Mouse (Mus musculus) hindbrain, embryonic 11.5 days (tissue): Measurements from ENCODE around the gene Lhx8. TPM values are rescaled to one million over a fixed set of nuclear protein-coding genes. Genes with fewer than 3 reads are reported as not detected.

Experiments used
- ATAC-seq: fragments of 200-750 bp; cut with Nextera tagmentation; 2 replicates; pipeline ENCODE4 v1.8.0; 2017; ENCODE audit warnings: mild to moderate bottlenecking, moderate TSS enrichment, moderate library complexity; ENCODE audit not compliant: low FRiP score
- DNase-seq: peaks from one replicate; pipeline ENCODE4 v3.0.0-alpha.2; 2015; ENCODE audit warnings: low spot score
- H3K27ac ChIP-seq: fragments of 300-500 bp; sonication (generic); 2 replicates; pipeline ENCODE4 v1.5.1; 2014; ENCODE audit warnings: mild to moderate bottlenecking, low read depth, low read length
- H3K27me3 ChIP-seq: fragments of 300-500 bp; sonication (generic); 2 replicates; pipeline ENCODE4 v1.6.1; 2014; ENCODE audit warnings: mild to moderate bottlenecking, low read length, moderate library complexity, mixed read lengths; ENCODE audit not compliant: control insufficient read depth, insufficient read depth
- H3K36me3 ChIP-seq: fragments of 300-500 bp; sonication (generic); 2 replicates; pipeline ENCODE4 v1.6.1; 2014; ENCODE audit warnings: mild to moderate bottlenecking, low read length, moderate library complexity, mixed read lengths; ENCODE audit not compliant: control insufficient read depth, insufficient read depth
- H3K4me1 ChIP-seq: fragments of 300-500 bp; sonication (generic); replicated peaks from 2 replicates; pipeline ENCODE4 v1.6.1; 2014; ENCODE audit warnings: low read length, mixed read lengths; ENCODE audit not compliant: control insufficient read depth, insufficient read depth
- H3K4me2 ChIP-seq: fragments of 300-500 bp; sonication (generic); replicated peaks from 2 replicates; pipeline ENCODE4 v1.6.1; 2014; ENCODE audit warnings: mild to moderate bottlenecking, low read depth, low read length
- H3K4me3 ChIP-seq: fragments of 300-500 bp; sonication (generic); 2 replicates; pipeline ENCODE4 v1.5.1; 2014; ENCODE audit warnings: low read depth, low read length
- H3K9ac ChIP-seq: fragments of 300-500 bp; sonication (generic); 2 replicates; pipeline ENCODE4 v1.6.1; 2014; ENCODE audit warnings: low read depth, low read length
- H3K9me3 ChIP-seq: fragments of 300-500 bp; sonication (generic); 2 replicates; pipeline ENCODE4 v1.6.1; 2016; ENCODE audit warnings: low read length; ENCODE audit not compliant: control insufficient read depth
- WGBS: fragments of 180-500 bp; shearing (Covaris S2); extraction: QIAGEN DNeasy Blood & Tissue Kit; methylation state at CpG from one replicate; pipeline ENCODE4 v1.1.7; 2014; 5-methylcytosine and 5-hydroxymethylcytosine counted together
- polyA plus RNA-seq: library from polyadenylated mRNA; unstranded; fragments of >200 nt; fragmentation: Nextera tagmentation; extraction: Ambion mirVana; gene quantifications from 2 replicates; pipeline ENCODE4 v1.2.1, GENCODE M21; 2014

The Lhx8 gene
- polyA plus RNA-seq, 1 experiment from 2014 or later = 1.2 TPM

DNA sequence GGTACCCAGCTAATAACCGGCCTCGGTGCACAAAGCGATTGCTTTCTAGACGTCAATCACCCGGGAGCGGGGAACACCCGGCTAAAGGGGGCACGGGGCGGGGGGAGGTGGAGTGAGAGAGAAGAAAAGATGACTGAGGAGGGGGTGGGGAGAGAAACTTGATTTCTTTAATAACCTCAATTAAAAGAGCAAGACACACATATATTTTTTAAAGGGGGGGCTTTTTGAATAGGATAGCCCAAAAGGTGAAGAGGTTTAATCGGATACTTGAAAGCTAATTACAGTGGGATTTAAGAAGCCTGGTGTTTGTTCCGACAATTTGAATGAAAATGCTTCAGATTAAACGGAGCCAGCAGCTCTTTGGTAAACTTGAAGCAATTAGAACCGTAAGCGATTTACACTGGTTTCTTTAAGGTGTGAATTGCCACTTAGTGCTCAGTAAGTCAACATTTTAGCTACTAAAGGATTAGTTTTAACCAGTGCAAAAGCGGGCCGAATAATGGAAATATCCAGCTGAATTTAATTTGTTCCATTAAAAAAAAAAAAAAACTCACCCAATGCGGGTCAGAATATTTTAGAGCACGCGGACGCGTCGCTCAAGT is 1.6 kb downstream of the Lhx8 start:
- WGBS = 1% methylated on average over 22 of the region's 22 CpGs
- Histone ChIP-seq H3K4me3 (peak overlapping the region; percentile 35), H3K27ac (no peak overlapping the region), H3K27me3 (peaks cover 67% of the 10 kb centered on the region), H3K9ac (no peak overlapping the region), H3K9me3 (no peaks in the 10 kb centered on the region), H3K36me3 (no peaks in the 10 kb centered on the region), H3K4me1 (peaks cover 16% of the 10 kb centered on the region), H3K4me2 (peak overlapping the region; percentile 82)
- ATAC-seq (no peak), DNase-seq (peak; percentile 70)

DNA sequence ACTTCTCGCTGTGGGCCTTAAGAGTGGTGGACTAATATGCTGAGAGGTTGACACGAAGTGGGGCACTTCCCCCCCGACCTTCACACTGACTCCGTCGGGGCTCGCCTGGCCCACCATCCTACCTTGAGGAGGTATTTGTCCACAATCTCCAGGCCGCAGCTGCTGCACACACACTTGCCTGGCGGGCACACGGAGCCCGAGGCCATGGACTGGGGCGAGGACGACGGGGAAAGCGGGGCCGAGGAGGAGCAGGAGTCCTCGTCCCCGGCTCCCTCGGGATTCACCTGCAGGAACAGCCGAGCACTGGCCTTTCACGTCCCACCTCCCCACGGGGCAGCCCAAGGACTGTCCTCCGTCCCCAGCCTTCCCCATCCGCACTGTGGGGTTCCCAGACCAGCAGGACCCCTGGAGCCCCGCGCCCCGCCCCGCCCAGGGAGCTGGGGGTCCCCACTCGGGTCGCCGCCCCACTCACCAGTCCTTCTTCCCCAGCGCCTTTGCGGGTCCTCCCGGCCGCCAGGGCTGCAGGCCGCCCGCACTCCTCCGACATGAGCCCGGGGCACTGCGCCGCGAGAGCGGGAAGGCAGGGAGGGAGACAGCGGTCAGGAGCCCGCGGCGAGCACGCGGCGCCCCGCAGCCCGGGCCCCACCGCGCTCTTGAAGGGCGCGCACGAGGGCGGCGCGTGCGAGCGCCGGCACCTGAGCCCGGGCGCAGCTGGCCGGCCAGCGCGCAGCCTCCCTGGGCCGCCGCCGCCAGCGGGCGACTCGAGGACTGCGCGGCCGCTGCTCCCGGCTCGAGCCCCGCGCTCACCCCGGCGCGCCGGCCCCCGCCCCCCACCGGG is 2.4 kb downstream of the Lhx8 start:
- peak; percentile 87 for ATAC-seq
- Histone ChIP-seq H3K27ac (no peak overlapping the region), H3K4me2 (peak overlapping the region; percentile 82), H3K4me3 (peak overlapping the region; percentile 35), H3K36me3 (no peaks in the 10 kb centered on the region), H3K9ac (peak overlapping the region; percentile 19; the same call in 1 of the 2 replicates), H3K27me3 (peaks cover 67% of the 10 kb centered on the region), H3K9me3 (no peaks in the 10 kb centered on the region), H3K4me1 (peaks cover 16% of the 10 kb centered on the region)
- peak; percentile 81 for DNase-seq
- under 1% methylated on average over 71 of the region's 86 CpGs for WGBS

GRCm38 (mm10) chr3:154327110-154327882 is 3.2 kb downstream of the Lhx8 start:
- Histone ChIP-seq H3K9me3 (no peaks in the 10 kb centered on the region), H3K9ac (no peak overlapping the region), H3K4me2 (no peak overlapping the region), H3K36me3 (no peaks in the 10 kb centered on the region), H3K4me3 (peak overlapping the region; percentile 35), H3K27me3 (peaks cover 61% of the 10 kb centered on the region), H3K27ac (no peak overlapping the region), H3K4me1 (peaks cover 16% of the 10 kb centered on the region)
- no peak for ATAC-seq
- peak; percentile 63 for DNase-seq
- WGBS = 1% methylated on average over 13 of the region's 13 CpGs

DNA sequence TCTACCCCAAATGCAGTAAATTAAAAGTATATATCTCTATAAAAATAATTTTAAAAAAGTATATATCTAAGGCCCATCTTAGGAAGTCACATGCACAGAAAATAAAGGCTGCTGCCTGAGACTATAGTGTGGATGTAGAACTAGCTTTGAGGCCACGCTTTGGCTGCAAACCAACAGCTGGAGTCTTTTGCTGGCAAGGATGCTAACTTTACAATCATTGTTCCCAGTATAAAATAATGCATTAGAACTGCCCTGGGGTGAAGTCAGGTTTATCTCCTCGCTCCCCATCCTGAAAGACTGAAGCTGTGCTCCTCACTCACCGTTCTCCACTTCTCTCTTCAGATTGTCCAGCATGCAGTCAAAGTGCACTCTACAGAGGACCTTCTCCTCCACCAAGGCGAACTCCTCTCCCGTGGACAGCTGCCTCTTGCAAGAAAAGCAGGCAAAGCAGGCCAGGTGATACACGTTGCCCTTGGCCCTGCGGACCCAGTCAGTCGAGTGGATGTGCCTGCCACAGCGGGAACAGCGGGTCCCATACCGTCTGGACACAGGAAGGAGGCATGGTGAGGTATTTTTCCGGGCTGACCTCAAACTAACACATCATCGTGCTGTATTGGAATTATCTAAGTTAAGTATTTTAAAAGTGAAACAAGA is 8.4 kb downstream of the Lhx8 start:
- no peak for DNase-seq

GRCm38 (mm10) chr3:154317651-154318248 is 12.7 kb downstream of the Lhx8 start:
- DNase-seq (peak; percentile 59), ATAC-seq (0 out of 2 replicates have a peak, but pooled peaks have one; percentile 25)
- H3K27me3 ChIP-seq = no peaks in the 10 kb centered on the region
- no peak overlapping the region for H3K27ac ChIP-seq
- H3K36me3 ChIP-seq = no peaks in the 10 kb centered on the region
- no peak overlapping the region for H3K9ac ChIP-seq
- 12% methylated on average over 5 of the region's 5 CpGs for WGBS
- H3K4me1 ChIP-seq = no peaks in the 10 kb centered on the region
- H3K4me3 ChIP-seq = no peak overlapping the region
- H3K9me3 ChIP-seq = no peaks in the 10 kb centered on the region
- no peak overlapping the region for H3K4me2 ChIP-seq

More for the DNA sequence above, 8.4 kb downstream of the Lhx8 start:
- Histone ChIP-seq H3K36me3 (no peaks in the 10 kb centered on the region), H3K4me3 (no peak overlapping the region), H3K27me3 (peaks cover 24% of the 10 kb centered on the region), H3K4me2 (no peak overlapping the region), H3K9me3 (no peaks in the 10 kb centered on the region), H3K27ac (no peak overlapping the region), H3K4me1 (no peaks in the 10 kb centered on the region), H3K9ac (no peak overlapping the region)
- ATAC-seq = no peak
- 73% methylated on average over 13 of the region's 13 CpGs for WGBS

DNA sequence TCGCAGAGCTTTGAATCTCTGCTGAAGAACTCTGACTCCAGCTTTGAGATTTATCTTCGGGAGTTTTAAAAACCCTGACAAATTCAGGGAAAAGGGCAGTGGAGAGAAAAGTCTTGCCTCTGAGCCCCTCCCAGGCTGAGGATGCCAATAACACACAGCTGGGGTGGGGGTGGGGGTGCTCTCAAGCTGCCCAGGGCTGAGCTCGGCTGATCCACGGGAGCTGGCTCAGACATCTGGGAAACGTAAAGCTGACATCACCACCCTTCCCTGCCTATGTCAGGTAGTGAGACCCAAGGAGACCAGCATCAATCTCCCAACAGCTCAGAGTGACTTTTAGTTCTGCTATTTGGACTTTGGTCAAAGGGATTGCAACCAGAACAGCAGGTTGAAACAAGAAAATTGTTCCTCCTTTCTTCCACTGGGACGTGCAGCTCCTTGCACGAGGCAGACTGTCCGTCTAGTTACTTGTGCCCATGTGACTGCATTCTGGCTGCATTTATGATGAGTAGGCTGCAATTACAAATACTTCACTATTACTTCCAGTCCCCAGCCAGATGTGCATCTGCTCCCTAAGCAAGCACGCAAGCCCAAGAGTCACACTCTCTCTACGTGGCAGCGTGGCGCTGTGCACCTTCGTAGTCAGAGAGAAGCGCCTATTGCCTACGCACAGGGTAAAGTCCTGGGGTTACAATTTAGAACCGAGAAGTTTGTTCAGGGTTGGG is 25.1 kb downstream of the Lhx8 start:
- no peaks in the 10 kb centered on the region for H3K36me3 ChIP-seq
- no peaks in the 10 kb centered on the region for H3K9me3 ChIP-seq
- DNase-seq (no peak), ATAC-seq (no peak)
- H3K27me3 ChIP-seq = no peaks in the 10 kb centered on the region
- H3K27ac ChIP-seq = no peak overlapping the region
- no peaks in the 10 kb centered on the region for H3K4me1 ChIP-seq
- 79% methylated on average over 16 of the region's 16 CpGs for WGBS
- no peak overlapping the region for H3K9ac ChIP-seq
- H3K4me3 ChIP-seq = no peak overlapping the region
- no peak overlapping the region for H3K4me2 ChIP-seq

GRCm38 (mm10) chr3:154301102-154301501 is 29.4 kb downstream of the Lhx8 start:
- Histone ChIP-seq H3K4me2 (no peak overlapping the region), H3K4me1 (no peaks in the 10 kb centered on the region), H3K4me3 (no peak overlapping the region), H3K9me3 (no peaks in the 10 kb centered on the region), H3K36me3 (no peaks in the 10 kb centered on the region), H3K27ac (no peak overlapping the region), H3K9ac (no peak overlapping the region), H3K27me3 (no peaks in the 10 kb centered on the region)
- WGBS = 82% methylated on average over 4 of the region's 4 CpGs
- DNase-seq = no peak
- ATAC-seq = no peak
